Mouse (Mus musculus) spleen, adult 2 months (tissue): ENCODE measurements at regions not wholly inside any gene's neighbourhood (a gene's known extent, or its start where the extent isn't known, plus 50 kb on each side); places are given as distances from the start of the nearest gene placed in this dataset.

Experiments used
- DNase-seq, 2 experiments: peaks; one replicate each; pipeline versions ENCODE4 v3.0.0 to v3.0.0-alpha.2; 2012 to 2021; ENCODE audit warnings: low spot score in 2 of 2, low read depth in 1 of 2
- H3K27ac ChIP-seq: fragments of 200-500 bp; 2 replicates; pipeline ENCODE4 v1.5.1; 2012; ENCODE audit warnings: low read length, inconsistent platforms; ENCODE audit not compliant: insufficient read depth
- H3K27me3 ChIP-seq: fragments of 200-500 bp; 2 replicates; pipeline ENCODE4 v1.6.1; 2012; ENCODE audit warnings: mild to moderate bottlenecking, moderate library complexity, low read length, inconsistent platforms; ENCODE audit not compliant: control insufficient read depth, insufficient read depth
- H3K36me3 ChIP-seq: fragments of 200-500 bp; 2 replicates; pipeline ENCODE4 v1.6.1; 2012; ENCODE audit warnings: mild to moderate bottlenecking, low read length, inconsistent platforms; ENCODE audit not compliant: control insufficient read depth, insufficient read depth
- H3K4me1 ChIP-seq: fragments of 200-500 bp; 2 replicates; pipeline ENCODE4 v1.6.1; 2011; ENCODE audit warnings: inconsistent platforms; ENCODE audit not compliant: control insufficient read depth, insufficient read depth, insufficient read length
- H3K4me3 ChIP-seq: fragments of 200-500 bp; 2 replicates; pipeline ENCODE4 v1.5.1; 2011; ENCODE audit warnings: mild to moderate bottlenecking, inconsistent platforms; ENCODE audit not compliant: insufficient read depth, insufficient read length; ENCODE audit errors: extremely low read depth
- CTCF ChIP-seq: fragments of 200-500 bp; IDR thresholded peaks from 2 replicates; pipeline ENCODE4 v1.5.1; 2011; ENCODE audit warnings: mild to moderate bottlenecking, inconsistent platforms; ENCODE audit not compliant: insufficient read depth, insufficient read length, insufficient replicate concordance; ENCODE audit errors: extremely low read depth
- POLR2A ChIP-seq: fragments of 200-500 bp; IDR thresholded peaks from 2 replicates; pipeline ENCODE4 v1.6.1; 2011; ENCODE audit warnings: low read depth, low read length, inconsistent platforms
- WGBS: fragments of 180-500 bp; shearing (Covaris S2); methylation state at CpG from one replicate; pipeline ENCODE4 v1.1.7; 2018; 5-methylcytosine and 5-hydroxymethylcytosine counted together

- no peak for DNase-seq
- Histone ChIP-seq H3K4me3 (no peak overlapping the region), H3K27me3 (no peaks in the 10 kb centered on the region), H3K4me1 (no peaks in the 10 kb centered on the region), H3K27ac (no peak overlapping the region), H3K36me3 (no peaks in the 10 kb centered on the region)
- TF ChIP-seq CTCF (no peak), POLR2A (no peak)
- 87% methylated on average over 23 of the region's 23 CpGs for WGBS
These were observed 598.6 kb upstream of the Gm10131 start for GRCm38 (mm10) chr8:34709911-34710733.

DNA sequence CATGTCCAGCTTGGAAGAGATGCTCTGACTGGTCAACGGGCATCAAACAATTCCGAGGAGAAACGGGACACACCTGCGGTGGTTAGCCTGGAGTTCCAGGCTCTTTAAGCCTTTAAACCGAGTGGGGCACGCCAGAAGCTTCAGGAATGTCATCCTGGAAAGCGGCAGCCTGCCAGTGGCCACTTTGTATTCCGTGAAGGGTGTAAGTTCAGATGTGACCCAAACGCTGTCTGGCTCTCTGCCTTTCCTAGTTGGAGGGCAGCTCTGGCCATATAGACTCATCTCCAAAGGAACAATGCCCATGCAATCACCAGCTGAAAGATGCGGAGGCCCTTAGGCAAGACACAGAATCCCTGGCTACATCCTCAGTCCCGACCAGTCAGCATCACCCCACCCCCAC, 597.8 kb upstream of the Gm10131 start:
- TF ChIP-seq CTCF: no peak
- TF ChIP-seq POLR2A: no peak
- WGBS: 87% methylated on average over 11 of the region's 11 CpGs
- no peak for DNase-seq
- Histone ChIP-seq H3K27ac (no peak overlapping the region), H3K27me3 (no peaks in the 10 kb centered on the region), H3K4me3 (no peak overlapping the region), H3K4me1 (no peaks in the 10 kb centered on the region), H3K36me3 (no peaks in the 10 kb centered on the region)

GRCm38 (mm10) chr8:34703351-34703750, 591.8 kb upstream of the Gm10131 start:
- no peak for TF ChIP-seq CTCF
- TF ChIP-seq POLR2A: no peak
- H3K27me3 ChIP-seq: no peaks in the 10 kb centered on the region
- no peak overlapping the region for H3K27ac ChIP-seq
- no peaks in the 10 kb centered on the region for H3K4me1 ChIP-seq
- no peaks in the 10 kb centered on the region for H3K36me3 ChIP-seq
- H3K4me3 ChIP-seq: no peak overlapping the region
- DNase-seq: no peak
- 58% methylated on average over 7 of the region's 8 CpGs for WGBS

DNA sequence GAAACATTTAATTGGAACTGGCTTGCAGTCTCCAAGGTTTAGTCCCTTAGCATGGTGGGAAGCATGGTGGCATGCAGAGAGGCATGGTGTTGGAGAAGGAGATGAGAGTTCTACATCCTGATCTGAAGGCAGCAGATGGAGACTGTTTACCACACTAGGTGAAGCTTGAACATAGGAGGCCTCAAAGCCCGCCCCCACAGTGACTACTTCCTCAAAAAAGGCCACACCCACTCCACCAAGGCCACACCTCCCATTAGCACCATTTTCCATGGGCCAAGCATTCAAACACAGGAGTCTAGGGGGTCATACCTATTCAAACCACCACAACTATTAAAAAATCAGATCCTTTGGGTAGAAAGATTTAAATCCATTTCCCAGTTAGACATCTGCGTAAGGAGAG, 591.3 kb upstream of the Gm10131 start:
- TF ChIP-seq POLR2A: no peak
- TF ChIP-seq CTCF: no peak
- no peak overlapping the region for H3K27ac ChIP-seq
- H3K4me1 ChIP-seq: no peaks in the 10 kb centered on the region
- H3K36me3 ChIP-seq: no peaks in the 10 kb centered on the region
- DNase-seq: peak in 1 of 2 experiments; percentile 21
- H3K4me3 ChIP-seq: no peak overlapping the region
- 98% methylated on average over 2 of the region's 2 CpGs for WGBS
- no peaks in the 10 kb centered on the region for H3K27me3 ChIP-seq

DNA sequence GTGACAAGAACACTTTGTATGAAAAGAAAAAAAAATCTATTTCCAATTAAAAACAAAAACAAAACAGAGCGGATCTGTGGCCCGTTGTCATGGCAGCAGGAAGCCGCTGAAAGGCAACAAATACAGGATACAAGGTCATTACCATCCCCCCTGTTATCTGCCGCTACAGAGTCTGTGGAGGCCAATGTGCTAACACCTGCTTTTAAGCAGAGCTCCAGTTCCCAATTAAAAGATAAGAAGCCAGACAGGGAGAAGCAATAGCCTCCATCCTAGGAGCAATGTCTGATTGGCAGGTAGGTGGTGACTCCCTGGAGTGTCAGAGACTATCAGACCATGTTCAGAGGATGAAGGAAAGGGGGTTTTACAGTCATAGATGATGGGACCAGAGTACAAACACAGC, 587.5 kb upstream of the Gm10131 start:
- no peak overlapping the region for H3K4me3 ChIP-seq
- no peaks in the 10 kb centered on the region for H3K36me3 ChIP-seq
- 80% methylated on average over 4 of the region's 4 CpGs for WGBS
- no peak overlapping the region for H3K27ac ChIP-seq
- no peaks in the 10 kb centered on the region for H3K27me3 ChIP-seq
- TF ChIP-seq CTCF (no peak), POLR2A (no peak)
- H3K4me1 ChIP-seq: no peaks in the 10 kb centered on the region
- DNase-seq: no peak

DNA sequence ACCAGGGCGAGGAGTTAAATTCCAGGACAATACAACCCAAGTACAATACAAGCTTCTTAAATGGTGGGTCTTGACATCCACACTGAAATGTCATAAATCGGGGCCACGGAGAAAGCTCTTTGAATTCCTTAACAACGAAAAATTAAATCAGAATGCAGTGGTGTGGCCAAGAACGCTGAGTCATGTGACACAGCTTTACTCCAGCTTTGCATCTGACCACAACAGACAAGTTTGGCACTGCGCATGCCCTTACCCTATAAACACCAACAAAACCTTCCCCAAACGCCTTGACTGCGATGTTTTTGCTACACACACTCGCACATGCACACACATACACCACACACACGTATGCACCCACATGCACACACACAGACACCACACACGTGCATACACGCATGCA, 584.8 kb upstream of the Gm10131 start:
- TF ChIP-seq POLR2A: no peak
- no peak for TF ChIP-seq CTCF
- DNase-seq: no peak
- WGBS: 79% methylated on average over 12 of the region's 12 CpGs
- H3K36me3 ChIP-seq: no peaks in the 10 kb centered on the region
- no peaks in the 10 kb centered on the region for H3K4me1 ChIP-seq
- H3K4me3 ChIP-seq: no peak overlapping the region
- H3K27ac ChIP-seq: no peak overlapping the region
- H3K27me3 ChIP-seq: no peaks in the 10 kb centered on the region

DNA sequence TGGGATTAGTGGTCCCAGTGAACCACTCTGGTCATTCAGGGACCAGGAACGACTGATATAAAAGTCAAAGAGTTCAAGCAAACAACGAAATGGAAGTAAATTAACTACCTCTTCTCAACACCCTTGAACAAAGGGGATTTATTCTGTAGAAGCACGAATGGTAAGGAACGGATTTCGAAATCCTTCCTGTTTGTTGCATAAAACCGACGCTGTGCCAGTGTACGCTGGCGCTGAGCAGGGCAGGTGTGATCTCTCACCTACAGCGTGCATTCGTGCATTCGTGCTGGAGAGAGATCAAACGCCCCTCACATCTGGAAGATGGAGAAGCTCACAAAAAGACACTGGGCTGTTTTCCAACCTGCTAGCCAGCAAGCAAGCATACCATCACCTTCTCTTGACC, 581.1 kb upstream of the Gm10131 start:
- no peak for TF ChIP-seq CTCF
- TF ChIP-seq POLR2A: no peak
- WGBS: 45% methylated on average over 13 of the region's 13 CpGs
- H3K27me3 ChIP-seq: no peaks in the 10 kb centered on the region
- H3K27ac ChIP-seq: no peak overlapping the region
- no peaks in the 10 kb centered on the region for H3K36me3 ChIP-seq
- DNase-seq: no peak
- no peaks in the 10 kb centered on the region for H3K4me1 ChIP-seq
- no peak overlapping the region for H3K4me3 ChIP-seq
